Mouse (Mus musculus): ENCODE measurements around the gene Cyb5d2. TPM values are rescaled to one million over a fixed set of nuclear protein-coding genes. Genes with fewer than 3 reads are reported as not detected.

Gene Cyb5d2
- total RNA-seq, 2 experiments from 2014 or later, result 15.2 to 18.0 TPM

DNA sequence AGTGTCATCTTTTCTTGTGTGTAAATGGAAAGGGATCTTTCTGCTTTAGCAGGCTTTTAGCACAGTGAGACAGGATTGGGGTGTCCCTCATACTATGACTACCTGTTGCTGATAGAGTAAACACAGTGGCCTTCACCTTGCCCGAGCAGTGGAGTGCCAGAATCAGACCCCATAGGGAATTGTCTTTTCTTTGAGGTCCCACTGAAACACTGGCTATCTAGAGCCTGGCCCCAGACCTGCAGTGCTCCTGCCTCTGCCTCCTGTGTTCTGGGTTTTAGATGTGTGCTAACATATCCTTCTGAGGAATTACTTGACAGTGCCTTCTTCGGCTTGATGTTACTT is 60.5 kb downstream of the Cyb5d2 start:
- H3K27ac ChIP-seq, result no peak overlapping the region
- intact Hi-C loops (cut with DNase I), result loop anchor here (5.0 kb wide), 1 partner anchor 163 kb away; no protein-coding TSS in a partner anchor
- no peak for DNase-seq (ENCODE audit: extremely low spot score in 1 of 2, low spot score in 2 of 2)
- TF ChIP-seq CTCF (IDR thresholded peaks at IDR 0.05), result no peak
- H3K4me3 ChIP-seq, result no peak overlapping the region

DNA sequence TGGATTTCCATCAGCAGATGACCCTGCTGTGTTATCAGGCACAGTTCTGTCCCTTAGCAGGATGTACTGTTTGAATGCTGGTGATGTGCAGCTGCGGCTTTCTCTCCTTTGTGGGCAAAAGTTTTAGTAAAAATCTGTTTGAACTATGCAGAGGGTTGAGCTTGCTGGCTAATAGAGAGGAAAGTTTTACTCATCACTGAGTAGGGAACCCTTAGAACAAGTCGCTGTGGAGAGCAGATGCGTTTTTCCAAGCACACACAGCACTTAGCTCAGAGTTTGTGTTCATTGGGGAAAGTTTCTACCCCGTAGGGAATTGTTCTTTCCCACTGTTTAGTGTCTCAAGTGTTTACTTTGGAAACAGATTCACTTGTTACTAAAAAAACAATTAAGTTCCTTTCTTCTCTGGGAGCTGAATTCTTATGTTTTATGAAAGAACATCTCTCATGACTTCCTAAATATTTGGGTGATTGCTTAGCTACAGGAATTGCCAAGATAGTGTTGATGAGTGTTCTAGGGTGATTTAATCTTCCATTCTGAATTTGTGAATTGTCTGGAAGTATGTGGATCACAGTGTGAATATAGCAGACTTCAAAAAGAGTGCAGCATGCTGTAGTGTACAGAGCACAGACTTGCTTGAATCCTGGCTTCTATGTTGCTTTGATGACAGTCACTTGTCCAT is 61.0 kb downstream of the Cyb5d2 start:
- TF ChIP-seq CTCF (IDR thresholded peaks at IDR 0.05), result no peak

DNA sequence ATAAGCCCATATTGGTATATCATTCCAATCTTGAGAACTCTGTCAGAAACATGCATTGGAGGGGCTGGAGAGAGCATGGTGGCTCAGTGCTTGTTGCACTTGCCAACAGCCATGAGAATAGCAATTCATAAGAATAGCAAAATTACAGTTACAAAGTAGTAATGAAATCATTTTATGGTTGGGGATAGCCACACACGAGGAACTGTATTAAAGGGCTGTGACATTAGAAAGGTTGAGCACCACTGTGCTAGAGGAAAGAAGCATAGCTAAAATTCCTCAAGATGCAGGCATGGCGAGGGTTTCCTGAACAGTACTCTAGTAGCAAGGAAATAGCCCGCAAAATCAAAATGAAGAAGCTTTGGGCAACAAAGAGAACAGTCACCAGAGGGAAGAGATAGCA is 62.2 kb downstream of the Cyb5d2 start:
- Histone ChIP-seq H3K27ac (no peak overlapping the region), H3K4me3 (no peak overlapping the region)
- no peak for DNase-seq (ENCODE audit: extremely low spot score in 1 of 2, low spot score in 2 of 2)
- intact Hi-C loops (cut with DNase I), result no loop called here
- TF ChIP-seq CTCF (IDR thresholded peaks at IDR 0.05), result no peak

More for the DNA sequence above, 61.0 kb downstream of the Cyb5d2 start:
- Histone ChIP-seq H3K4me3 (no peak overlapping the region), H3K27ac (no peak overlapping the region)
- DNase-seq (ENCODE audit: extremely low spot score in 1 of 2, low spot score in 2 of 2), result no peak
- intact Hi-C loops (cut with DNase I), result loop anchor here (5.0 kb wide), 1 partner anchor 163 kb away; no protein-coding TSS in a partner anchor

Other genes with a start within 250 kb of the Cyb5d2 start
- gene Spns3, start 245.6 kb downstream of the Cyb5d2 start, total RNA-seq (2021), result under 1 TPM; 0.38 to 0.47 TPM
- gene Ube2g1, start 188.9 kb downstream of the Cyb5d2 start, total RNA-seq (2021), result 10 to 100 TPM; 51.2 to 52.2 TPM
- 10 to 100 TPM; 34.4 to 35.4 TPM for gene Ankfy1, start 106.1 kb downstream of the Cyb5d2 start, total RNA-seq (2021)
- gene Zzef1, start 84 bp upstream of the Cyb5d2 start, total RNA-seq (2021), result 10 to 100 TPM; 44.5 to 48.6 TPM
- gene Atp2a3, start 165.0 kb upstream of the Cyb5d2 start, total RNA-seq (2021), result 1 to 10 TPM; 6.9 to 7.0 TPM
- under 1 TPM; 0.20 to 0.40 TPM for gene P2rx1, start 203.0 kb upstream of the Cyb5d2 start, total RNA-seq (2021)
- gene Camkk1, start 222.9 kb upstream of the Cyb5d2 start, total RNA-seq (2021), result 100 to 1,000 TPM; 118 to 126 TPM